Mouse (Mus musculus): Measurements from ENCODE around the gene F13a1.

The F13a1 gene

GRCm38 (mm10) chr13:36953676-36954075 is 96.4 kb downstream of the F13a1 start:
- no peak for DNase-seq (ENCODE audit: low spot score)

GRCm38 (mm10) chr13:36941891-36942290 is 108.2 kb downstream of the F13a1 start:
- DNase-seq (ENCODE audit: low spot score), result no peak

GRCm38 (mm10) chr13:36932066-36932465 is 118.0 kb downstream of the F13a1 start:
- DNase-seq (ENCODE audit: low spot score), result no peak

GRCm38 (mm10) chr13:36919737-36920136 is 130.3 kb downstream of the F13a1 start:
- DNase-seq (ENCODE audit: low spot score), result no peak

DNA sequence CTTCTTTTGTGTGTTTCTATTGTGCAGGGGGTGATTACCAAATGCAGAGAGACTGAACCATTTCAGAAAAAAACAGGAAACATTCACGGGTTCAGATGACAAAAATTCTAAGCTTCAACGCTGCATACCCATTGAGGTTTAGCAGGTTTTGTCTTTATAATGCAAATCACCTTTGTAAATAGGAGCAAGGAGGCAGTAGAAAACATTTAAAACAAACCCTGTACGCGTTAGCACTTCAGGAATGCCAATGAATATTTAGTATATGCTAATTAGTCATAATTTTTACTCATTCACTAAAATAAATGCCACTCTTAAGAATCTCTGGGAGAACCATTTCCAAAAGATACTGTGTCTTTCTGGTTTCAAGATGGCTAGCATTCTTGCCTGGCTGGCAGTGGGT is 146.2 kb downstream of the F13a1 start:
- DNase-seq (ENCODE audit: low spot score), result no peak

GRCm38 (mm10) chr13:36903447-36903846 is 146.6 kb downstream of the F13a1 start:
- DNase-seq (ENCODE audit: low spot score), result no peak

GRCm38 (mm10) chr13:36901603-36902002 is 148.4 kb downstream of the F13a1 start:
- no peak for DNase-seq (ENCODE audit: low spot score)

- DNase-seq (ENCODE audit: low spot score), result no peak
Observed at GRCm38 (mm10) chr13:36901016-36901415, 149.0 kb downstream of the F13a1 start.

- no peak for DNase-seq (ENCODE audit: low spot score)
Observed at GRCm38 (mm10) chr13:36896061-36896460, 154.0 kb downstream of the F13a1 start.

- no peak for DNase-seq (ENCODE audit: low spot score)
Observed at GRCm38 (mm10) chr13:36893762-36894161, 156.3 kb downstream of the F13a1 start.

DNA sequence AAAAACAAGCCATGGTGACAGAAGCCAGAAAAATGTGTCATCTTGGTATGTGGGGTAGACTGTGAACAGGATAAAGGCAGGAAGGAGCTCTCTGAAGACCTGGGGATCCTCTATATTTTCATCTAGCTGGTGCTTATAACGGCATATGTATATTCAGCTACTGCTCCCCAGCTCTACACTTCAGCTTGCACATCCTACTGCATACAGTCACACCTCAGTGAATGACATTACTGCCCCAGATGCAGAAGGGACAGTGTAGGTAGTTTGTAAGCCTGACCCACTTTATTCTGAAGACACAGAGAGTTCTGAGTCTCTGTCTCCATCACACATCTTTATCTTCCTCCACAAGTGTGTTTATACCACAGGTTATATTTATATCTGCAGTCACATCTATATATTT is 157.8 kb downstream of the F13a1 start:
- no peak for DNase-seq (ENCODE audit: low spot score)

- DNase-seq (ENCODE audit: low spot score), result no peak
Observed at GRCm38 (mm10) chr13:36885973-36886372, 164.1 kb downstream of the F13a1 start.

DNA sequence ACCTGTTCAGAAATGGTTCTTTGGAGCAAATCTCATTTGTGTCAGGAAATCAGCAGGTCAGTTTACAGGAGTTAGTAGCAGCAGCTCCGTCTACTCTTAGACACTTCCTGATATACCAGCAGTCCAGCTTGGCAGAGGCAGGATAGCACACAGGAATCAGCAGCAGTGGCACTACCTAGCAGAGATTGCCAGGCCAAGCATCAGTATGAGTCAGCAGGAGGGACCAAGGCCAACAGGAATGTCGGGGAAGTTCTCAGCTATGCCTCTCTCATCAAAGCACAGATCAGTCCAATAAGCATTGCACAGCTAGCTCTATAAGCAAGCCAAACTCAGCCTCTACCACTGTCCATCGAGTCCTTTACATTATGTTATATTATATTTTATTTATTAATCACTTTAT is 210.9 kb downstream of the F13a1 start:
- DNase-seq (ENCODE audit: low spot score), result no peak
